Mouse (Mus musculus) megakaryocyte, embryonic 14.5 days (primary cell): ENCODE results near the gene Ecpas. TPM values are rescaled to one million over a fixed set of nuclear protein-coding genes. Genes with fewer than 3 reads are reported as not detected.

Source experiments
- H3K27me3 ChIP-seq: replicated peaks from 2 replicates; pipeline ENCODE3; 2012; ENCODE audit warnings: inconsistent platforms
- H3K36me3 ChIP-seq: replicated peaks from 2 replicates; pipeline ENCODE3; 2012; ENCODE audit warnings: low read length, inconsistent platforms, mixed read lengths
- H3K4me1 ChIP-seq: 2 replicates; pipeline ENCODE4 v1.6.1; 2012; ENCODE audit warnings: inconsistent platforms
- H3K4me3 ChIP-seq: replicated peaks from 2 replicates; pipeline ENCODE3; 2012; ENCODE audit warnings: moderate library complexity, mild to moderate bottlenecking, inconsistent platforms
- H3K9me3 ChIP-seq: 2 replicates; pipeline ENCODE4 v1.6.1; 2012; ENCODE audit warnings: inconsistent platforms
- FLI1 ChIP-seq: IDR thresholded peaks from 2 replicates; pipeline ENCODE4 v1.6.1; 2012; ENCODE audit warnings: low read length, inconsistent platforms, mixed read lengths
- GATA1 ChIP-seq: IDR thresholded peaks from 3 replicates; pipeline ENCODE4 v1.6.1; 2012; ENCODE audit warnings: mixed read lengths, low read length, inconsistent platforms, borderline replicate concordance
- polyA plus RNA-seq: library from polyadenylated mRNA; stranded (reverse); fragments of >175 nt; gene quantifications from 2 replicates; pipeline ENCODE4 v1.2.3, GENCODE M21; 2012; ENCODE audit warnings: low replicate concordance; ENCODE audit not compliant: insufficient read depth

The Ecpas gene
- polyA plus RNA-seq, 1 experiment: 4.9 TPM

DNA sequence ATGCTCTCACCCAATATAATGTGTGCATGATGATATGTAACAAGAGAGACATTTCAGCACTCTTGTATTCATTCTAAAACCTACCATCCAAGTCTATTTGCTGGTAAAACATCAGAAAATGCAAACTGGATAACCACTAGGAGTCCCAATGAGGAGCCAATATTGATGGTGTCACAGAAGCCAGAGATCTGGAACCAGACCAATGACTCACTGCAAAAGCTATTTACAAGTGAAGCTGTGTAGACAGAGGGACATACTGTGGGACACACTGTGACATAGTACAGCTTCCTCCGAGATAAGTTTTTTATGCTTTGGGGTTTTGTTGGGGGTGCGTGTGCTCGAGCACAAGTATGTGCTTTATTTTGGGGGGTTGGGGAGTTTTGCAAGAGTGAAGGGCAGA lies 24.9 kb downstream of the Ecpas start:
- TF ChIP-seq GATA1: no peak
- TF ChIP-seq FLI1: no peak
- peaks cover 38% of the 10 kb centered on the region for H3K4me1 ChIP-seq
- no peaks in the 10 kb centered on the region for H3K27me3 ChIP-seq
- H3K9me3 ChIP-seq: no peaks in the 10 kb centered on the region
- no peak overlapping the region for H3K4me3 ChIP-seq
- H3K36me3 ChIP-seq: peaks cover 25% of the 10 kb centered on the region

DNA sequence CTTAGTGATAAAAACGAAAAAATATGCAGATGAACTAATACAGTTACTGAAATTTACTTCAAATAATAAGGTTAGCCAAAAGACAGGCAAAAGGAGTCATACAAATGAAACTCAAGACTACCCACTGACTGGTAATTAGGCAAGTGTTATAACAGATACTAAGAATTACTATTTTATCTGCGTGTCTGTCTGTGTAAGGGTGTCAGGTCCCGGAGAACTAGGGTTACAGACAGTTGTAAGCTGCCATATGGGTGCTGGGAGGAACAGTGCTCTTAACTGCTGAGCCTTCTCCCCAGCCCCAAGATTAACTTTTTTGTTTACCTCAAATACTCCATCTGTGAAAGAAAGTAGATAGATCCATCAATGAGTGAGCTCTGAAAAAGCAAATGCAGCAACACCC lies 25.8 kb downstream of the Ecpas start:
- H3K4me3 ChIP-seq: no peak overlapping the region
- H3K4me1 ChIP-seq: peaks cover 37% of the 10 kb centered on the region
- peaks cover 28% of the 10 kb centered on the region for H3K36me3 ChIP-seq
- H3K9me3 ChIP-seq: no peaks in the 10 kb centered on the region
- no peak for TF ChIP-seq GATA1
- no peak for TF ChIP-seq FLI1
- no peaks in the 10 kb centered on the region for H3K27me3 ChIP-seq

DNA sequence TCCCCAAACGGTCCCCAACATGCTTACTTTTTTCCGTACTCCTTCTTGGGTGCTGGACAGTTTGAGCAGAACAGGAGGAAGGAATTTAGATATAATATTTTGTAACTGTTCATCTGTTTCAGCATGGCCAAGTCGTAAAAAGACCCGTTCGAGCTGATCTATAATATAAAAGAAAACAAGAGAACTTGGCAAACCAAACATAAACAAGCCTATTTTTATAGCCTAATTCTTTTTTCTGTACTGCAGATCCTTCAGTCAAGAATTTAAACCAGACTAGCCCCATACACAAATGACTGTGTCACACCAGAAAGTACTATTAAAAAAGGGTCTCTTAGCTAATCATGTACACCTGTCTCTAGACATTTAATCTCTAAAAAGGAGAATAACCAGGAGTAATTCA lies 27.2 kb downstream of the Ecpas start:
- Histone ChIP-seq H3K27me3 (no peaks in the 10 kb centered on the region), H3K4me3 (no peak overlapping the region), H3K4me1 (peaks cover 27% of the 10 kb centered on the region), H3K9me3 (no peaks in the 10 kb centered on the region), H3K36me3 (peaks cover 27% of the 10 kb centered on the region)
- no peak for TF ChIP-seq FLI1
- TF ChIP-seq GATA1: no peak

DNA sequence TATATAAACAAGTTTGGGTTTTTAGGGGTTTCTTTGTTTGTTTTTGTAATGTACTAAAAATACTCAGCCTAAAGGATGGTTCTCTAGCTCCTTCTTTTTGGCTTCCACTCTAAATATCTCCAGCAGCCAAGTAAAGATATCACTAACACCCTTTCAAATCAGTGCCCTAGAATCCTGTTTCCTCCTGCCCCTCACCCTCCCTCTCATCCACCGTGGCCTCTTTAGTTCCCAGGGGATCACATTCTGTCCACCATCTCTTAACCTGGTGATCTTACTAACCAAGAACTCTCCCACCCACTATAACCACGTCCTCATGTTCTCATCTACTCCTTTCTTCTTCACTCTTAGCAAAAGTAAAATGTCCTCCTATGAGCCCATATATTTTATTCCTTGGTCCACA lies 28.7 kb downstream of the Ecpas start:
- H3K4me3 ChIP-seq: no peak overlapping the region
- H3K27me3 ChIP-seq: no peaks in the 10 kb centered on the region
- H3K4me1 ChIP-seq: peaks cover 18% of the 10 kb centered on the region
- H3K9me3 ChIP-seq: no peaks in the 10 kb centered on the region
- no peak for TF ChIP-seq GATA1
- TF ChIP-seq FLI1: no peak
- H3K36me3 ChIP-seq: peaks cover 26% of the 10 kb centered on the region

DNA sequence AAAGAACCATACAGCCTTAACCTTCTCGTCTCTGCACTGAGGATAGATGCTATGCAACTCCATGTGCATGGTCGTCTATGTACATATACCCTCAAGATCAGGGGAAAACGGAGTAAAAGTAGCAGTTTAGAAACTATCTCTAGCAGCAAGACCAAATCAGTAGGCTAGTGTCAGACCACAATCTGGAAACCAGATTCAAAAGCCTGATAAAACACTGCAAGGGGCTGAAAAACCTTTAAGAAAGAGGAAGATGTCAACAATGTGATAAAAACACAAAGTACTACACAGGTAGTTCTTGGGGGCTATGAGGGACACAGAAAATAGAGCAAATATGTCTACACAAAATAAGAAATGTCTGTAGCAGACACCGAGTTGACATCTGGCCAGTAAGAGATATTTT lies 38.2 kb downstream of the Ecpas start:
- TF ChIP-seq FLI1 (no peak), GATA1 (no peak)
- Histone ChIP-seq H3K36me3 (peaks cover 81% of the 10 kb centered on the region), H3K9me3 (no peaks in the 10 kb centered on the region), H3K27me3 (no peaks in the 10 kb centered on the region), H3K4me3 (no peak overlapping the region), H3K4me1 (no peaks in the 10 kb centered on the region)

DNA sequence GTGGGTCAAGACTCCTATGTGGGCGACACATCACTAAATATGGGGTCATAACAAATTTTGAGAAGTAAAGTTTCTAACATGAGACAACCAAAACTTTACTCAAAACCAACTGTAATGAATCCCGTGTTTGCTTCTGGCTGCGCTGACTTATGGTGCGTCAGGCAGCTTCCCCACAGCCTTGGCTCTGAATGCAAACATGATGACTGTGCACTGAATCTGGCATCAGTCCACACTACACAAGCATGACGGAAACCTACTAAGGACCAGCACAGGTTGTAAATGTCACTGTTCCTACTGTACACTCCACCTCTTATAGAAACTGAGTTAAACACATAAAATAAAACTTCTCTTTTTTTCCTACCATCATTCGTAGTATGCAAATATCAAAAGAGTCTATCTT lies 45.3 kb downstream of the Ecpas start:
- TF ChIP-seq GATA1: no peak
- no peak for TF ChIP-seq FLI1
- no peak overlapping the region for H3K4me3 ChIP-seq
- H3K36me3 ChIP-seq: peaks cover 70% of the 10 kb centered on the region
- no peaks in the 10 kb centered on the region for H3K9me3 ChIP-seq
- no peaks in the 10 kb centered on the region for H3K27me3 ChIP-seq
- H3K4me1 ChIP-seq: no peaks in the 10 kb centered on the region; the same call in 1 of the 2 replicates

DNA sequence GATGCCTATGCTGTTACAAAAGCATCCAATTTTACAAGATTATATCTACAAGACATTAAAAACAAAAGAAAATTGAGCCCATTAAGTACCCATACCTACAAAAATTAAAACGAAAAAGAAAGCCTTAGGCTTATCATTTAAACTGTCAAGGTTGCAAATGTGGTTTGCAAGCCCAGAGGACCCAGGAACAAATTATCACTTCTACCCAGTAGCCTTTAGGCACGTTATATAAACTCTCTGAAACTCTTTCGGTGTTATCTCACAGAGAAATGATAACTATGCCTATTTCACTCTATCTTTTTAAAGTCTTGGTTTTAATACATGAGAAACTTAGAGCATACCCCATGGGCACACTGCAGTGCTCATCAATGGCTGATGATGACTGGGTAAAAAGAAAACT lies 79.6 kb downstream of the Ecpas start:
- peaks cover 92% of the 10 kb centered on the region for H3K36me3 ChIP-seq
- peaks cover 2% of the 10 kb centered on the region; the same call in 1 of the 2 replicates for H3K4me1 ChIP-seq
- no peak overlapping the region for H3K4me3 ChIP-seq
- H3K27me3 ChIP-seq: no peaks in the 10 kb centered on the region
- TF ChIP-seq FLI1 (no peak), GATA1 (no peak)
- no peaks in the 10 kb centered on the region for H3K9me3 ChIP-seq

DNA sequence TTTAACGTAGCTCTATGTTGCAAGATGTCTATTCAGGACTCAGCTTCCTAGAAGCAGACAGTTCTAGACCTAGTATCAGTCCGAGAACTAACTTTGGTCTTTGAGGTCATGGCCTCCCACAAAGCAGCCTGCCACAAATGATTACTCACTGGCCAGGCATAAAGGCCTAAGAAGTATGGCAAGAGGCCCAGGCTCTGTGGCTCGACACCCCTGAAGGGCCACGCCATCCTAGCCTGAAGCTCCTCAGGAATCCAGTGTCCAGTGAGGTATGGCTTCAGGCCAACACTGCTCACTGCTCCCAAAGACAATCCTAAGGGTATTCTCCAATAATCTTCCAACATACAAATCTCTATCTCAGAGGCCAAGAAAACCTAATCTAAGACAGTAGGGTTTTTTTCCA lies 86.6 kb downstream of the Ecpas start:
- Histone ChIP-seq H3K36me3 (peaks cover 94% of the 10 kb centered on the region), H3K4me3 (no peak overlapping the region), H3K4me1 (peaks cover 14% of the 10 kb centered on the region), H3K27me3 (no peaks in the 10 kb centered on the region), H3K9me3 (no peaks in the 10 kb centered on the region)
- TF ChIP-seq GATA1 (no peak), FLI1 (no peak)

DNA sequence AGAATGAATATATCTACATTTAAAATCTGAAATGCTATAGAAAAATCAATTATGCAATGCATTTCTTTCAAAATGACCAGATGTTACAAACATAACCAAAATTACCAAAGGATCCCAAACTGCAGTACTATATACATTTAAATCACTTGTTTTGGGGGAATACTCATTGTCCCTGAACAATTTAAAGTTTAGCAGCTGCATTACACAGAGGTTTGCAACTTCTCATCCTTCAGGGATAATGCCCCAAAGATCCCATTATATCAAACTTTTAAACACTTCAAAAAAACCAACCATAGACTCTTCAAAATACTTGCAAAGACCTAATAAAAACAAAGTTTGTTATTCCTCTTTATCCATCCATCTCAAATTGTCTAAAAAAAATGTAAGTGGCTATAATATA lies 124.9 kb downstream of the Ecpas start, which contains the start of gene Olfr267:
Gene Olfr267 (minus strand): TSS at position 101 of the 400 bp plus-strand sequence.
- Histone ChIP-seq H3K4me3 (no peak within 1 kb of the TSS), H3K36me3 (no peaks in the 10 kb centered on the region), H3K27me3 (no peaks in the 10 kb centered on the region), H3K9me3 (no peaks in the 10 kb centered on the region), H3K4me1 (peaks cover 3% of the 10 kb centered on the region; the same call in 1 of the 2 replicates)
- no peak for TF ChIP-seq FLI1
- no peak for TF ChIP-seq GATA1

DNA sequence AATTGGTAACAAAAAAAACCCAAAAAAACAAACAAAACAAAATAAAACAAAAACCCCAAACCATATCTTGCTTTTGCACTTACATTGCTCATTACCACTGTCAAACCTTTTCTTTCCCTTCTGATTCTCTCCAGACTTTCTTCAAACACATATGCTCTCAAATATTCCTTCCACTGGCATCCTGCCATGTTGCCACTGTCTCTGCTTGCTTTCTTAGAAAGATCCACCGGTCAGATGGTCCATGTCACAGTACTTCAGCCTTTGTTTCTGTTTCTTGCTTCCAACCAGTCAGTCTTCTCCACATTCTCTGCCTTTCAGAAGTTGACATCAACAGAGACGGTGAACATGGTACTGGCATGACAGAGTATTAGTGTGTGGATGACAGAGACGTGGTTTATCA lies 125.9 kb downstream of the Ecpas start:
- no peak for TF ChIP-seq FLI1
- TF ChIP-seq GATA1: no peak
- Histone ChIP-seq H3K27me3 (no peaks in the 10 kb centered on the region), H3K4me3 (no peak overlapping the region), H3K4me1 (peaks cover 3% of the 10 kb centered on the region; the same call in 1 of the 2 replicates), H3K9me3 (no peaks in the 10 kb centered on the region), H3K36me3 (no peaks in the 10 kb centered on the region)

DNA sequence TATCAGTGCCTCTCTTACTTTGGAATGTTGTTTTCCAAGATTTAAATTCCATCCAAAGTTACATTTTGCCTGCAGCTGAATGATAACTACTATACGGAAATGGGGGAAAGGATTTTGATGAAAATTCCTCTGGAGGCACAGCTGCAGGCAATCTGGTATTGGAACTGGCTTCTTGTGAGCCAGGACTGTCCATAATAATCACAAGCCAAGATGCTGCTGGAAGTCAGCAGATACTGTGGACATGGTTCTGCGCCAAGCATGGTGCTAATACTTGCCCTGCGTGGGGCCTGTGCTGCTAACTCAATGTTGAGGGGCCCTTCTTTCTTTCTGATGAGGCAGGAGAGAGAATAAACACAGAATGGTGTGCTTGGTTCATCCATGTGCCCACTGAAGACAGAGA lies 149.1 kb downstream of the Ecpas start:
- Histone ChIP-seq H3K27me3 (no peaks in the 10 kb centered on the region), H3K4me3 (no peak overlapping the region), H3K4me1 (no peaks in the 10 kb centered on the region), H3K9me3 (no peaks in the 10 kb centered on the region), H3K36me3 (no peaks in the 10 kb centered on the region)
- TF ChIP-seq GATA1 (no peak), FLI1 (no peak)
